8 mouse cellular contexts compared by ENCODE assay signal in the genomic region with DNA sequence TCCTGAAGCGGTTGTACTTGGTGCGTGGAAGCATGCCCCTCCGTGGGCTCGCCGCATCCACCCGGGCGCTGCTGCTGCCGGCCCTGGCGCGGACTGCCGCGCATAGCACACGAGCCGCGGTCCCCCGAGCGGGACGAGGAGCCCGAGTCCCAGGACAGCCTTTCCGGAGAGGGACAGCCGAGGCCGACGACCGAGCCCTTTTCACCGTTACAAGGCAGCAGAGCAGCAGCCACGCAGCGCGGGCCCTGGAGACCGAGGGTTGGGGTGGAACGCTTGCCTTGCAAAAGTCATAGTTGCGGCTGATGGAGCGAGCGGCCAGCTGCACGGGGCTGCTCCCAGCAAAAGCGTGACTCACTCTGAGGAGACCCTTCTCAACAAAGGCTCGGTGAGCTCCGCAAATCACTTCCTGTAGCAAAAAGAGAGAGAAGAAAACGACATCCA. TPM values are rescaled to one million over a fixed set of nuclear protein-coding genes. Genes with fewer than 3 reads are reported as not detected.
DNase-seq lines count a peak whose midpoint lies in the region; ATAC-seq lines count a peak whose summit lies in the region.

No protein-coding gene starts in this region.

- H3K27ac ChIP-seq in lung, embryonic 15.5 days: no peak overlapping the region
- H3K27ac ChIP-seq in forebrain, embryonic 16.5 days (ENCODE audit: low read length): peak overlapping the region; percentile 58
- H3K27ac ChIP-seq in intestine, embryonic 16.5 days (ENCODE audit: low read length): no peak overlapping the region
- peak overlapping the region; percentile 80 for H3K27ac ChIP-seq in midbrain, embryonic 10.5 days (replicated peaks)

- H3K4me3 ChIP-seq in lung, embryonic 15.5 days: peak overlapping the region; percentile 33
- H3K4me3 ChIP-seq in forebrain, embryonic 16.5 days (replicated peaks; ENCODE audit: low read length): peak overlapping the region; percentile 76
- H3K4me3 ChIP-seq in intestine, embryonic 16.5 days (ENCODE audit: low read length): peak overlapping the region; percentile 52
- peak overlapping the region; percentile 77 for H3K4me3 ChIP-seq in midbrain, embryonic 10.5 days

- ATAC-seq in lung, embryonic 15.5 days (ENCODE audit: borderline replicate concordance, extremely low read depth, low FRiP score, low TSS enrichment): no peak
- ATAC-seq in forebrain, embryonic 16.5 days: no peak
- ATAC-seq in intestine, embryonic 16.5 days: no peak

- H3K4me2 ChIP-seq in lung, embryonic 15.5 days: peak overlapping the region; percentile 75
- H3K4me2 ChIP-seq in forebrain, embryonic 16.5 days (ENCODE audit: low read length): peak overlapping the region; percentile 98
- peak overlapping the region; percentile 86 for H3K4me2 ChIP-seq in intestine, embryonic 16.5 days (ENCODE audit: low read depth, low read length)

- H3K9me3 ChIP-seq in lung, embryonic 15.5 days: no peaks in the 10 kb centered on the region
- 0 out of 2 replicates have a peak, but pooled peaks cover 2% of the 10 kb centered on the region for H3K9me3 ChIP-seq in forebrain, embryonic 16.5 days (ENCODE audit: control insufficient read depth, low read length)
- no peaks in the 10 kb centered on the region for H3K9me3 ChIP-seq in intestine, embryonic 16.5 days (ENCODE audit: control insufficient read depth, low read length)
- no peaks in the 10 kb centered on the region for H3K9me3 ChIP-seq in midbrain, embryonic 10.5 days (replicated peaks)

- H3K36me3 ChIP-seq in lung, embryonic 15.5 days: no peaks in the 10 kb centered on the region
- H3K36me3 ChIP-seq in forebrain, embryonic 16.5 days (ENCODE audit: control insufficient read depth, insufficient read depth): no peaks in the 10 kb centered on the region
- no peaks in the 10 kb centered on the region for H3K36me3 ChIP-seq in intestine, embryonic 16.5 days (ENCODE audit: control insufficient read depth, insufficient read depth, low read length)
- H3K36me3 ChIP-seq in midbrain, embryonic 10.5 days: peaks cover 9% of the 10 kb centered on the region; the same call in 1 of the 2 replicates

- peaks cover 76% of the 10 kb centered on the region for H3K27me3 ChIP-seq in lung, embryonic 15.5 days
- H3K27me3 ChIP-seq in forebrain, embryonic 16.5 days (replicated peaks; ENCODE audit: control insufficient read depth, insufficient read depth, low read length): no peaks in the 10 kb centered on the region; the same call in 1 of the 2 replicates
- peaks cover 58% of the 10 kb centered on the region for H3K27me3 ChIP-seq in intestine, embryonic 16.5 days (replicated peaks; ENCODE audit: control insufficient read depth, insufficient read depth, low read length)
- peaks cover 66% of the 10 kb centered on the region for H3K27me3 ChIP-seq in midbrain, embryonic 10.5 days (ENCODE audit: low read depth, poor library complexity, severe bottlenecking)

- H3K9ac ChIP-seq in lung, embryonic 15.5 days: peak overlapping the region; percentile 5; the same call in 1 of the 2 replicates
- H3K9ac ChIP-seq in forebrain, embryonic 16.5 days (replicated peaks; ENCODE audit: low read depth, low read length): peak overlapping the region; percentile 81
- peak overlapping the region; percentile 55 for H3K9ac ChIP-seq in intestine, embryonic 16.5 days (ENCODE audit: low read depth, low read length)

- no peak for DNase-seq in lung, adult 18-20 months
- peak; percentile 7 for DNase-seq in cerebellum, adult 9-11 months
- peak; percentile 67 for DNase-seq in midbrain, embryonic 10.5 days (ENCODE audit: low spot score)
- peak; percentile 19 for DNase-seq in testis, postnatal 14 days (ENCODE audit: low spot score)
- DNase-seq in ovary, postnatal 10 days (ENCODE audit: low spot score): no peak

- H3K4me1 ChIP-seq in lung, embryonic 15.5 days: peaks cover 30% of the 10 kb centered on the region
- H3K4me1 ChIP-seq in forebrain, embryonic 16.5 days (replicated peaks; ENCODE audit: control insufficient read depth, insufficient read depth, low read length): peaks cover 59% of the 10 kb centered on the region
- H3K4me1 ChIP-seq in intestine, embryonic 16.5 days (ENCODE audit: control insufficient read depth, insufficient read depth, low read length): peaks cover 20% of the 10 kb centered on the region
- peaks cover 61% of the 10 kb centered on the region for H3K4me1 ChIP-seq in midbrain, embryonic 10.5 days

- under 1% methylated on average over 38 of the region's 38 CpGs for WGBS in lung, embryonic 15.5 days
- under 1% methylated on average over 38 of the region's 38 CpGs for WGBS in forebrain, embryonic 16.5 days
- WGBS in intestine, embryonic 16.5 days: under 1% methylated on average over 38 of the region's 38 CpGs
- WGBS in midbrain, embryonic 10.5 days: under 1% methylated on average over 38 of the region's 38 CpGs

RNA-seq across cellular contexts. Expression of a gene that starts 1.8 kb away (rescaled TPM):
- polyA plus RNA-seq in lung, embryonic 15.5 days (2015; fragmentation: Nextera tagmentation; extraction: Ambion mirVana): 0.16 and 0.25 TPM in 2 replicates
- polyA plus RNA-seq in forebrain, embryonic 16.5 days (2015; fragmentation: Nextera tagmentation; extraction: Ambion mirVana): 8.8 and 9.2 TPM in 2 replicates
- 0.07 and 0.16 TPM in 2 replicates for polyA plus RNA-seq in intestine, embryonic 16.5 days (2015; fragmentation: Nextera tagmentation; extraction: Ambion mirVana)
- 2.8 and 3.6 TPM in 2 replicates for polyA plus RNA-seq in midbrain, embryonic 10.5 days (2016; fragmentation: Nextera tagmentation; extraction: Ambion mirVana)

Comparison
In these comparisons a context has a peak if more than half of its experiments do, and no peak if none do; other contexts are left out.
1. H3K27ac ChIP-seq: peak in forebrain, embryonic 16.5 days (single experiment) and midbrain, embryonic 10.5 days (single experiment); none in lung, embryonic 15.5 days (single experiment) and intestine, embryonic 16.5 days (single experiment).
2. H3K9ac ChIP-seq: peak in every context shown above with its lines; median percentile 81 in forebrain, embryonic 16.5 days; 55 in intestine, embryonic 16.5 days; 5 in lung, embryonic 15.5 days.
3. DNase-seq: peak in cerebellum, adult 9-11 months (single experiment), midbrain, embryonic 10.5 days (single experiment) and testis, postnatal 14 days (single experiment); none in lung, adult 18-20 months (0 of 2) and ovary, postnatal 10 days (single experiment).
4. Peak in every context shown above with its lines, with median percentiles within 50 percentile points of each other: H3K4me2 ChIP-seq and H3K4me3 ChIP-seq.